Mouse (Mus musculus): ENCODE measurements at regions not wholly inside any gene's neighbourhood (a gene's known extent, or its start where the extent isn't known, plus 50 kb on each side); places are given as distances from the start of the nearest gene placed in this dataset.

DNA sequence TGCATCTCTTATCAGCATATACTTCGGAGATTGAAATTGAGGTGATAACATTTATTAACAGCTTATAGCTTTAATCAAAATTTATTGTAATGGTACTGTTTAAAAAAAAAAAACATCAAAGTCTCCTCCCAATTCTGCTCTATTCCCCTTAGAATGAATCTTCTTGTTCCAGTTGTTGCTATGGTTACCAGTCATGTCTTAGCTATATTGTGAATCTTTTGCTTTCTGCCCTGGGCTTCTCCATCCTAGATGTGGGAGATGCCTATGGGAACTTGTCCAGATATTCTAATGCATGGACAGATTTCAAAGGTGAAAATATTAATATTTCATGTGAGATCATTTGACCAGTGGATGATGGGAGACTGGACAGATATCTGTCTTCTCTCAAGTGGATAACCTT, 79.5 kb upstream of the Cxadr start:
- Histone ChIP-seq H3K9ac (replicated peaks; ENCODE audit: low read depth, low read length) (no peak overlapping the region), H3K36me3 (ENCODE audit: control insufficient read depth, insufficient read depth) (no peaks in the 10 kb centered on the region), H3K27me3 (replicated peaks; ENCODE audit: control insufficient read depth, insufficient read depth, low read length) (no peaks in the 10 kb centered on the region), H3K4me2 (ENCODE audit: low read length) (no peak overlapping the region), H3K4me1 (replicated peaks; ENCODE audit: control insufficient read depth, insufficient read depth, low read length) (peaks cover 8% of the 10 kb centered on the region), H3K4me3 (replicated peaks; ENCODE audit: low read length) (no peak overlapping the region), H3K27ac (ENCODE audit: low read length) (no peak overlapping the region), H3K9me3 (ENCODE audit: control insufficient read depth, low read length) (no peaks in the 10 kb centered on the region)
- ATAC-seq: no peak; the same call in 1 of the 2 replicates
- 92% methylated on average over 1 of the region's 1 CpGs for WGBS

DNA sequence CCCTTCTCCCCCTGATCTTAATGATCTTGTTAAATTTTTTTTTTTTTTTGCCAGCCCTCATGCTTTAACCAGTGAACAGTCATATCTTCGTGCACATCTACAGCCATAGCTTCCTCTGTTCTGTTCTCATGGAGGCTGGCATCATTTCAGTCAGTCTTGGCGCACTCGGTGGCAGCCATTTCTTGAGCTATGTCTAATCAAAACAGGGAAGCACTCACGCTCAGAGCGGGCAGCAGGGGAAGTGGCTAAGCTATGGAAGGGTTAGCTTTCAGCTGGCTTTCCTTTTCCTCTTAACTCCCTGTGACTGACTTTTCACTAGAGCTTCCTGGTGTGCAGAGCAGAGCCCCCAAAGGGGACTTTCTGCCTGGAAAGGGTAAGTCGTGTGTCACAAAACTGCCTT, 83.7 kb upstream of the Cxadr start:
- H3K27ac ChIP-seq (ENCODE audit: low read length): peak overlapping the region; percentile 8; the same call in 1 of the 2 replicates
- no peak overlapping the region for H3K9ac ChIP-seq (replicated peaks; ENCODE audit: low read depth, low read length)
- peak overlapping the region; percentile 10 for H3K4me2 ChIP-seq (ENCODE audit: low read length)
- H3K4me3 ChIP-seq (replicated peaks; ENCODE audit: low read length): no peak overlapping the region
- no peaks in the 10 kb centered on the region for H3K36me3 ChIP-seq (ENCODE audit: control insufficient read depth, insufficient read depth)
- H3K27me3 ChIP-seq (replicated peaks; ENCODE audit: control insufficient read depth, insufficient read depth, low read length): no peaks in the 10 kb centered on the region
- no peaks in the 10 kb centered on the region for H3K9me3 ChIP-seq (ENCODE audit: control insufficient read depth, low read length)
- H3K4me1 ChIP-seq (replicated peaks; ENCODE audit: control insufficient read depth, insufficient read depth, low read length): peaks cover 8% of the 10 kb centered on the region
- 30% methylated on average over 6 of the region's 6 CpGs for WGBS
- ATAC-seq: peak; percentile 64; the same call in 1 of the 2 replicates

DNA sequence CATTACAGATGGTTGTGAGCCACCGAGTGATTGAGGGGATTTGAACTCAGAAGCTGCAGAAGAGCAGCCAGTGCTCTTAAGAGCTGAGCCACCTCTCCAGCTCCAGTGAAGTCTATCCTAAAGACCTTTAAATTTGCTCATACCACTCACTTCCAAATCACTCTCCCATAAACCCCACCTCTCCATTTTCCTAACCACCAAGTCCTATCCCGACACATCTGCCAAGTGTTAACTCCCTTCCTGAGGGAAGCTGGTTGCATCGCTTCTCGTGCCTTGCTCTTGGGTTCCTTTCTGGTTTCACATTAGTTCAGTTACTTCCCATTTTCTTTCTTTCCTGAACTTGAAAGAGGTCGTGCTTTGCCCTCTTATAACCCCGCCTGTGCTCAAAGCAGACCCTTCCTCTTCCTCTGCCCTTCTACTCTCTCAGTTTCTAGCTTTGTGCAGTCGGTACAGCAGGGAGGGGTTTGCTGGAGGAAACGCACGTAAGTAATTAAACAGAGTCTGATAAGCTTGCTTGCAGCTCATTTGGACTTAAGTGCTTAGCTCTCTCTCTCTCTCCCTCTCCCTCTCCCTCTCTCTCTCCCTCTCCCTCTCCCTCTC, 84.4 kb upstream of the Cxadr start:
- Histone ChIP-seq H3K27me3 (replicated peaks; ENCODE audit: control insufficient read depth, insufficient read depth, low read length) (no peaks in the 10 kb centered on the region), H3K4me3 (replicated peaks; ENCODE audit: low read length) (no peak overlapping the region), H3K4me2 (ENCODE audit: low read length) (no peak overlapping the region; the same call in 1 of the 2 replicates), H3K9ac (replicated peaks; ENCODE audit: low read depth, low read length) (no peak overlapping the region), H3K27ac (ENCODE audit: low read length) (no peak overlapping the region), H3K4me1 (replicated peaks; ENCODE audit: control insufficient read depth, insufficient read depth, low read length) (peaks cover 8% of the 10 kb centered on the region), H3K36me3 (ENCODE audit: control insufficient read depth, insufficient read depth) (no peaks in the 10 kb centered on the region), H3K9me3 (ENCODE audit: control insufficient read depth, low read length) (no peaks in the 10 kb centered on the region)
- WGBS: 38% methylated on average over 9 of the region's 9 CpGs
- peak; percentile 43; the same call in 1 of the 2 replicates for ATAC-seq

DNA sequence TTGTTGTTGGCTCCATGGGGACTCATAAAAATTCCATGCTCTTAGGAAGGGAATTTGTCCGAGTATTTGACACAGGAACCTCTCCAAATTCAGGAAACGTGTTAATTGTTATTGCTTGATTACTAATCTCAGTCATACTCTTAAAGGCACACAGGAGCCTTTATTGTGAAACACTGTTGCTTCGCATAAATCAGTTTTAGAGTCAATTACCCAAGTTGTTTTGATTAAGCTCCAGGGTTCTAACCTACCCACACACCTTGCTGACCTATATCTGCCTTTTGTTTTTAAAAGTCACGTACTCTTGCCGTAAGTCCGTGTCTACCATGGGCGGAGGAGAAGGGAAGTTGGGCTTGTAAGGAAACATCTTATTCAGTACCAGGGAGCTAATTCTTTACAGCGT, 89.6 kb upstream of the Cxadr start:
- WGBS: 78% methylated on average over 8 of the region's 8 CpGs
- H3K27ac ChIP-seq (ENCODE audit: low read length): no peak overlapping the region
- H3K4me1 ChIP-seq (replicated peaks; ENCODE audit: control insufficient read depth, insufficient read depth, low read length): no peaks in the 10 kb centered on the region
- H3K4me3 ChIP-seq (replicated peaks; ENCODE audit: low read length): no peak overlapping the region
- H3K4me2 ChIP-seq (ENCODE audit: low read length): no peak overlapping the region
- no peak for ATAC-seq
- no peaks in the 10 kb centered on the region for H3K9me3 ChIP-seq (ENCODE audit: control insufficient read depth, low read length)
- no peaks in the 10 kb centered on the region for H3K36me3 ChIP-seq (ENCODE audit: control insufficient read depth, insufficient read depth)
- H3K9ac ChIP-seq (replicated peaks; ENCODE audit: low read depth, low read length): no peak overlapping the region
- no peaks in the 10 kb centered on the region for H3K27me3 ChIP-seq (replicated peaks; ENCODE audit: control insufficient read depth, insufficient read depth, low read length)

DNA sequence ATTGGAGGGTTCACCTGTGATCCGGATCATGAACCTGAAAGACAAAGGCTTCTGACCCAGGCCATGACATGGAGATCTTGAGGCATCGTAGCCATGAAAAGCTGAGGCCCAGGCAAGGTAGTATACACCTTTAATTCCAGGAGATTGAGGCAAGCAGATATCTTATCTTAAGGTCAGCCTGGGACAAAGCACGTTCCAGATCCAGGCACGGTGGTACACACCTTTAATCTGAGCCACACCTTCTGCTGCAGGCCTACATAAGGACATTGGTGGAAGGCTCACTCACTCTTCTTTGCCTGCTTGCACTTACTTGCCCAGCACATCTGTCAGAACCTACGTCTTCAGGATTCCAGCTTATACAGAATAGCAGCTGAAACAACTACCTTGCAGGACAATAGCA, 93.0 kb upstream of the Cxadr start:
- Histone ChIP-seq H3K36me3 (ENCODE audit: control insufficient read depth, insufficient read depth) (no peaks in the 10 kb centered on the region), H3K4me1 (replicated peaks; ENCODE audit: control insufficient read depth, insufficient read depth, low read length) (no peaks in the 10 kb centered on the region), H3K9me3 (ENCODE audit: control insufficient read depth, low read length) (no peaks in the 10 kb centered on the region), H3K27me3 (replicated peaks; ENCODE audit: control insufficient read depth, insufficient read depth, low read length) (no peaks in the 10 kb centered on the region), H3K9ac (replicated peaks; ENCODE audit: low read depth, low read length) (no peak overlapping the region), H3K4me3 (replicated peaks; ENCODE audit: low read length) (no peak overlapping the region), H3K27ac (ENCODE audit: low read length) (no peak overlapping the region), H3K4me2 (ENCODE audit: low read length) (no peak overlapping the region)
- no peak for ATAC-seq
- WGBS: 92% methylated on average over 5 of the region's 5 CpGs

DNA sequence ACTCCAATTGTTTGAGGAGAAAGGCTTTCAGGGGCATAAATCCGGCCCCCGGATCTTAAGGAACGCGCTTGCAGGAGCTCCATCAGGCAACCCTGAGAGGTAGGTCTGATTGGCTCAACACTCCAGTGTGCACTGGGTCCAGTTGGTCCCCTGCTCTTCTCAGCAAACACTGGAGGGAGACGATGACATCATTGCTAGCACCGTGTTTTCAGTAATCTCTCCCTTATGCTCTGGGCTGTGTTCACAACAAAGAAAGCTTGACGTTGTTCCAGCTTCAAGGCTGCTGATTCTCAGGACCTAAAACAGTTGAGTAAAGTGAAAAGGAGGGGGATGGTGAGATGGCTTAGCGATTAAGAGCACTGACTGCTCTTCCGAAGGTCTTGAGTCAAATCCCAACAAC, 97.0 kb upstream of the Cxadr start:
- WGBS: 42% methylated on average over 9 of the region's 9 CpGs
- H3K9ac ChIP-seq (replicated peaks; ENCODE audit: low read depth, low read length): no peak overlapping the region
- no peak overlapping the region for H3K27ac ChIP-seq (ENCODE audit: low read length)
- H3K4me2 ChIP-seq (ENCODE audit: low read length): no peak overlapping the region
- H3K4me1 ChIP-seq (replicated peaks; ENCODE audit: control insufficient read depth, insufficient read depth, low read length): no peaks in the 10 kb centered on the region
- peak; percentile 57; the same call in 1 of the 2 replicates for ATAC-seq
- H3K27me3 ChIP-seq (replicated peaks; ENCODE audit: control insufficient read depth, insufficient read depth, low read length): no peaks in the 10 kb centered on the region
- H3K9me3 ChIP-seq (ENCODE audit: control insufficient read depth, low read length): no peaks in the 10 kb centered on the region
- no peaks in the 10 kb centered on the region for H3K36me3 ChIP-seq (ENCODE audit: control insufficient read depth, insufficient read depth)
- H3K4me3 ChIP-seq (replicated peaks; ENCODE audit: low read length): no peak overlapping the region

DNA sequence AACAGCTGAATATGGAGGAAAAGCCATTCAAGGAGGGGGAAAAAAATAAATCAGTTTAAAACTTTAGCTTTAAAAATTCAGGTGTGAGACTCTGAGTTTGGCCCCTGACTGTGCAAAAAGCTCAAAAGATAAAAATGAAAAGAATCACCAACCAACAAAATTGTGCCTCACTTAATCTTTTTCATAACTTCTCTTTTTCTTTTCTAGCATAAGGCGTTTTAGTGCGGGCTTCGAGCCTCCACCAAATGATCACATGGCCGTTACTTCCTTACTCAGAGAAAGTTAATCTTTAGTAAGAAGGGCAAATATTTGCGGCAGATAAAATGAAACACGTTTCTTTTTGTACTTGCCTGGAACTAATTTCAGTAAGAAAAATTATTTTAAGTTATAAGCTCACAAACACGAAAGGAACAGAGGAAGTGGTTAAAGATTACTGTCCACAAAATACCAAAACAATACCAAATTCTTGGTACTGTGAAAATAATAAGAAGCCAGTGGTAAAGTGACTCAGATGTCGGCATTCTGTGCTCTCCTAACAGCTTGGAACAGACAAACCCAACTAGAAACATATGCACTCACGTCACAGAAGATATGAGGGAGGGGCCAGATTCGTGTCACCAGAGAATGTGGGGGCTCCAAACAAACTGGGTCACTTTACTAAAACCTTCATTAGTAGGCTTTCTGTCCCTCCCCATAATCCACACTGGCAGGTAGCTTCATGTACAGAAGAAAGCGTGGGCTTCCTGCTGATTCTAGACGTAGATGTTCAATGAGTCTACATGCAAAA, 101.1 kb upstream of the Cxadr start:
- Histone ChIP-seq H3K4me1 (replicated peaks; ENCODE audit: control insufficient read depth, insufficient read depth, low read length) (peaks cover 2% of the 10 kb centered on the region; the same call in 1 of the 2 replicates), H3K9me3 (ENCODE audit: control insufficient read depth, low read length) (no peaks in the 10 kb centered on the region), H3K9ac (replicated peaks; ENCODE audit: low read depth, low read length) (no peak overlapping the region), H3K27me3 (replicated peaks; ENCODE audit: control insufficient read depth, insufficient read depth, low read length) (no peaks in the 10 kb centered on the region), H3K27ac (ENCODE audit: low read length) (no peak overlapping the region), H3K4me3 (replicated peaks; ENCODE audit: low read length) (no peak overlapping the region), H3K4me2 (ENCODE audit: low read length) (no peak overlapping the region), H3K36me3 (ENCODE audit: control insufficient read depth, insufficient read depth) (no peaks in the 10 kb centered on the region)
- no peak for ATAC-seq
- 83% methylated on average over 12 of the region's 12 CpGs for WGBS

DNA sequence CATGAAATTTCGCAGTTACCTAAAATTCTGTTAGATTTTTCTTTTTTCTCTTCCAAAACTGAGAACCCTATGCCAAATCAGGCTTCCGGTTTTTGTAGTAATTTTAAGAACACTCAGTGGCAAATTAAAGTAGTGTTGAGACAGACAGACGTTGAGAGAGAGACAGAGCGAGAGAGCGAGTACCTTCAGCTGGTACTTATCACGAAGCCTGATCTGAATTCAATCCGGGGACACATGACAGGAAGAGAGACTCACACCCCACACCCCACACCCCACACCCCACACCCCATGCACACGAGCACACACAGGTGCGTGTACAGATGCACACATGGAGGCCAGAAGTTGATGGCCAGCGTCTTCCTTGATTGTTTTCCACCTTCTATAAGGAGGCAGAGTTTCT, 102.0 kb upstream of the Cxadr start:
- Histone ChIP-seq H3K4me3 (replicated peaks; ENCODE audit: low read length) (no peak overlapping the region), H3K9ac (replicated peaks; ENCODE audit: low read depth, low read length) (no peak overlapping the region), H3K9me3 (ENCODE audit: control insufficient read depth, low read length) (no peaks in the 10 kb centered on the region), H3K27ac (ENCODE audit: low read length) (no peak overlapping the region), H3K4me1 (replicated peaks; ENCODE audit: control insufficient read depth, insufficient read depth, low read length) (peaks cover 2% of the 10 kb centered on the region; the same call in 1 of the 2 replicates), H3K27me3 (replicated peaks; ENCODE audit: control insufficient read depth, insufficient read depth, low read length) (no peaks in the 10 kb centered on the region), H3K4me2 (ENCODE audit: low read length) (no peak overlapping the region; the same call in 1 of the 2 replicates), H3K36me3 (ENCODE audit: control insufficient read depth, insufficient read depth) (no peaks in the 10 kb centered on the region)
- no peak for ATAC-seq
- 81% methylated on average over 10 of the region's 10 CpGs for WGBS

DNA sequence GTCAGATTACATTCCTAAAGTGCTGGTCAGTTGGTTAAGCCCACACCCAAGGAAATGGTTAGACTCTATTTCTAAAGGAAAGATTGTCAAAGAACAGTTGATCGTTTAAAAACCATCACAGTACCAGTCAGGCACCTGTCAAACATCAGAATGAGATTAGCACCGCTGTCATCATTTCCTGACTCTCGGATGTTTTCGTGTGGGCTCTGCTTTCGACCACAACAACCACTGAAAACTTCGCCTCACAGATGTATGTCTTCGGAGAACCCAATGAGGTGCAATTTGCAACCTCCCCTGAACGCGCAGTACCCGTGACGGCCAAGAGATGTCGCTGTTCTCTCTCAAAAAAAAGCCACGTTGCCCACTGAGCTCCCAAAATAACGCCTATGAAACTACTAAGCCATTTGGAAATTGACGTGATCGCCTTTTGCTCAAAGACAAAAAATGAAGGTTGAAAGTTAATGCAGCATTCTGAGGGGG, 102.6 kb upstream of the Cxadr start:
- Histone ChIP-seq H3K36me3 (ENCODE audit: control insufficient read depth, insufficient read depth) (no peaks in the 10 kb centered on the region), H3K9ac (replicated peaks; ENCODE audit: low read depth, low read length) (no peak overlapping the region), H3K4me1 (replicated peaks; ENCODE audit: control insufficient read depth, insufficient read depth, low read length) (peaks cover 2% of the 10 kb centered on the region; the same call in 1 of the 2 replicates), H3K4me2 (ENCODE audit: low read length) (peak overlapping the region; percentile 34), H3K9me3 (ENCODE audit: control insufficient read depth, low read length) (no peaks in the 10 kb centered on the region), H3K27ac (ENCODE audit: low read length) (no peak overlapping the region), H3K4me3 (replicated peaks; ENCODE audit: low read length) (no peak overlapping the region), H3K27me3 (replicated peaks; ENCODE audit: control insufficient read depth, insufficient read depth, low read length) (no peaks in the 10 kb centered on the region)
- peak; percentile 26; the same call in 1 of the 2 replicates for ATAC-seq
- WGBS: 7% methylated on average over 16 of the region's 16 CpGs

Measured in forebrain, embryonic 16.5 days (tissue).